Mouse (Mus musculus) common myeloid progenitor, adult 5-6 weeks (primary cell): ENCODE measurements around the gene Rassf3. TPM values are rescaled to one million over a fixed set of nuclear protein-coding genes. Genes with fewer than 3 reads are reported as not detected.

Experiments used
- ATAC-seq: replicated peaks from 2 replicates; pipeline ENCODE4 v1.8.0; 2016; ENCODE audit warnings: low read depth, mild to moderate bottlenecking, moderate TSS enrichment, inconsistent platforms; ENCODE audit not compliant: poor library complexity, severe bottlenecking
- total RNA-seq: library from RNA; stranded (forward); fragments of 200-1000, 187-1606 nt; gene quantifications from 2 replicates; pipeline ENCODE4 v1.2.3, GENCODE M21; 2017

The Rassf3 gene
- total RNA-seq, 1 experiment from 2014 or later = 20.8 TPM

GRCm38 (mm10) chr10:121418835-121419234, 57.3 kb downstream of the Rassf3 start:
- no peak for ATAC-seq

GRCm38 (mm10) chr10:121414127-121414526, 62.0 kb downstream of the Rassf3 start:
- ATAC-seq = no peak

DNA sequence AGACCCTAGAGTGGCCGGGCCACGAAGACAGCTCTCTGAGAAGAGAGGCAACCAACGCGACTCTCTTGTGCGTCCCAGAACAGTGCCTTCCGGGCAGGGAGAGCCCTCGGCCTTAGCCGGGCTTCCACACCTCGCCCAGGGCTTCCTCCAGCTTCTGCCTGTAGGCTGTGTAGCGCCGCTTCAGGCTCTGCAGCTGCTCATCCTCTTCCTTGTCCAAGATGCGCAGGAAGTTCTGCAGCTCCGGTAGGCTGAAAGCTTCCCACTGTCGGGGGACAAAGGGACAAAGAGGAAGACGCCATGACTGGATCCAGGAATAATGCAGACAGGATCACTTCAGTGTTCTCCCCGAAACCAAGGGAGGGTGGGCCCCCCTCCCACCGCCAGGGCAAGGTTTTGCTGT, 63.3 kb downstream of the Rassf3 start:
- ATAC-seq = no peak

DNA sequence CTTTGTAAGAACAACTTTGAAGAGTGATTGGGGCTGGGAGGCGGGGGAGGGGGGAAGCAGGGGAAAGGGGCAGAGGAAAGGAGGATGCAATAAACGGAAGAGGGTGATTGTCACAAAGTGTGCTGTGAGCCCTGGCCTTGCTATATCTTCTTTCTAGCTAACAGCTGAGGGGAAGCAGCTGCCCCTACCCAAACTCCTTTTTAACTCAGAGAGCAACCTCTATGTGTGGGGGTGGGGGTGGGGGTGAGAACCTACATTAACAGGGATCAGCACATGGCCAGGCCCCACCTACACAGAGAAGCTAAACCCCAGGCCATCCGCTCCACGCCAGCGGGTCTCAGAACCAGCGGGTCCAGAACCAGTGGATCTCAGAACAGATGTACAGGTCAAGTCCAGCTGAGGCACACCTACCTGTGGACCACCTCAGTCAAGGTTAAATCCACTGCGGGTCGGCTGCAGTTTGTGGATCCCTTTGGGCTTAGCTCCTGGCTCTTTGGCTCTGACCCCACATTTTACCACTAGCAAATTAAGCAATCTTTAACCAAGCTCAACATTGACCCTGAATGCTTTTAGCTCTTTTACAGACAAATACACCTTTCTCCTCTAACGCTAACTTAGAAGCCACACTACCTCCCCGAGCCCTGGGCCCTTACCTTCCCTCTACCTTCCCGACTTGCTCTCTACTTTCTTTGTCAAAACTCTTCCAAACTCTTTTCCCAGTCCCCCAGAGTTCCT, 64.3 kb downstream of the Rassf3 start:
- no peak for ATAC-seq

DNA sequence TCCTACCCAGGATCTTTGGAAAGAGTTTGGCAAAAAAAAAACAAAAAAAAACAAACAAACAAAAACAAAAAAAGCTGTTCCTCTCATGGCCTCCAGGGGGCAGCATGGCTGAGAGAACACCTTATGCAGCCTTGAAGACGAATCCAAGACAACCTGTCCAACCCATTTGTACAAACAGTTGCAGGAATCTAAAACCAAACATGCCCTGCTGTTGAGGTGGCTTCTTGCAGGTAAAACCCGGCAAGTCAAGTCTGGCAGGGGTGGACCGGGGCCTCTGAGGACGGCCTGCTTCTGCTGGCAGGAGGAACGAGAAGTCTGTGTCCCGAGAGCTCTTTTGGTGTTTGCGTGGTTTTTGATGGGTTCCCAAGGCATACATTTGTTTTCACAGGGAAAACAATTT, 66.4 kb downstream of the Rassf3 start:
- peak; percentile 75 for ATAC-seq

GRCm38 (mm10) chr10:121403946-121404345, 72.2 kb downstream of the Rassf3 start:
- no peak for ATAC-seq

- no peak for ATAC-seq
These were observed 73.0 kb downstream of the Rassf3 start for GRCm38 (mm10) chr10:121403104-121403503.

- no peak for ATAC-seq
These were observed 75.1 kb downstream of the Rassf3 start for GRCm38 (mm10) chr10:121401005-121401404.

DNA sequence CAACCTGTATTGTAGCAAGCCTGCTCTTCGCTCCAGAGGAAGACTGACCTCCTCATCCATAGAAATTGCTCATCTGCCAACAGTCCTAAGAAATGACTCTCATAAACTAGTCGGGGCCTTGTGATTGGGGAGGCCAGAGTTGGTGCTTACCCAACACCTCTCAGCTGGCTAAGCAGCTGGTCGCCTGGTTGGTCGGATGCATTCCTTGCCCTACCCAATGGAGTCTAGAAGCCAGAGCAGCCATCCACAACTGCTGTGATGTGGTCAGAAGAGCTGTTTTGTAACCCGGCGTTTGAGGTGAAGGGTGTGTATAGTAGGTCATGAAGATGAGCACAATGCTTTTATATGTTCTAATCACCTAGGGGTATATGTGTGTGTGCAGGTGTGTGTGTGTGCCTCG, 77.5 kb downstream of the Rassf3 start:
- no peak for ATAC-seq

DNA sequence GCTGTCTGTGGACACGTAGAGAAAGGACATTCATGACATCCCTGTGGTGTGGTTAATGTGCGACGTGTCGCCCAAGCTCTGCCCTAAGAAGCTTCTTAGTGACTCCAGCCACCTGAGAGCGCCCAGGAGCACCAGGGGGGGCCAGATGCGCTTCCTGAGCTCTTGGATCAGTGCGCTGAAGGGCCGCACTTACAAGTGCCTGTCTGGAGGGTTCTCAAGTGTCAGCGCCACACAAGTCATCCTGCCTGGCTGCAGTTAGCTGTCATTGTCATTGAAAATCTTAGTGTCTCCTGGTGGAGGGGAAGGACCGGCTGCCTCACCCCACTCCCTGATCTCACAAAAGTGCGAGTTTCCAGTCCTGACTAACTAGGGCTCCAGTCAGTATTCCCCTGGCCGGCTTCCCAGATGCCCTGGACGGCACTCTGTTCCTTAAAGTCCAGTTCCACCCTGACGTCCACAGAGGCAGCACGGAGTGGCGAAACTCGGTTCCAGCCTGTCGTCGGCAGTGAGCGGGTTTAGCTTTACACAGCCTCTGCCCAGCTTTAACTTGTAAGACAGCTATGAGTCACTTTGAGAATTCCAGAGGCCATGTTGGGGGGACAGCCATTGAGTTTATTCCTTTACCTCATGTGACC, 80.5 kb downstream of the Rassf3 start:
- no peak for ATAC-seq

GRCm38 (mm10) chr10:121394789-121395325, 81.3 kb downstream of the Rassf3 start:
- ATAC-seq = no peak

GRCm38 (mm10) chr10:121394270-121394669, 81.9 kb downstream of the Rassf3 start:
- no peak for ATAC-seq

DNA sequence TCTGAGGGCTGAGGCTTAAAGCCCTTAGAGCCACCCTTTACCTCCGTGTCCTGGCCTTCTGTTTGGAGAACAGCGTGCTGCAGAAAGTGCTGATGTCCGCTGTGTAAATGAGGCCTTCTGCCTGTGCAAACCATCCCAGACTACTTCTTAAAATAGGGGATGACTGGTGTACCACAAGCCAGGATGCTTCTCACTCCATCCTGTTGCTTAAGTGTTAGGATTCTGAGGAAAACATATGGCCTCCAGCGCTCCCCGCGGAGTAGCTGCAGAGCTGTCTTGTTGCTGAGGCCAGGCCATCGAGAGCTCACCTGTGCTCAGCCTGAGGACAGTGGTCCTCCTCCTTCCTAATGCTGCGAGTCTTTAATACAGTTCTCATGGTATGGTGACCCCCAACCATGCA, 84.2 kb downstream of the Rassf3 start:
- ATAC-seq = no peak

- no peak for ATAC-seq
These were observed 85.5 kb downstream of the Rassf3 start for GRCm38 (mm10) chr10:121390602-121391001.

DNA sequence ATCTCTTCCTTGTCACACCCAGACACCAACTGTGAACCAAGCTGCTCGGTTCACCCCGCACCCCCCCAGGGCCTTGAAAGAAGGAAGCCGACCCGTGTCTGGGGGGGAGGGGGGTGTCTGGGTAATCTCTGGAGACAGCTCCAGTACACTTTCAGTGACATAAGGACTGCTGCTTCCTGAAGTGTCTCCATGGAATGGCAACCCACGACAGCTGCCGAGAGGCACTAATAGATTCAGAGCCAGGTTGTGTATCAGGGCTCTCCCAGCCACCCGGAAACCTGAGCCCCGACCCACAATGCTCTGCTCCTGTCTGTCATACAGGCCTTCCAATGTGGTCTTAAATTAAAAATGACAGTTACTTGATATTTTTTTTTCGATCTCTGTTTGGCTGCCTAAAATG, 89.8 kb downstream of the Rassf3 start:
- 0 out of 2 replicates have a peak, but pooled peaks have one; percentile 21 for ATAC-seq

- no peak for ATAC-seq
These were observed 90.5 kb downstream of the Rassf3 start for GRCm38 (mm10) chr10:121385695-121386094.

DNA sequence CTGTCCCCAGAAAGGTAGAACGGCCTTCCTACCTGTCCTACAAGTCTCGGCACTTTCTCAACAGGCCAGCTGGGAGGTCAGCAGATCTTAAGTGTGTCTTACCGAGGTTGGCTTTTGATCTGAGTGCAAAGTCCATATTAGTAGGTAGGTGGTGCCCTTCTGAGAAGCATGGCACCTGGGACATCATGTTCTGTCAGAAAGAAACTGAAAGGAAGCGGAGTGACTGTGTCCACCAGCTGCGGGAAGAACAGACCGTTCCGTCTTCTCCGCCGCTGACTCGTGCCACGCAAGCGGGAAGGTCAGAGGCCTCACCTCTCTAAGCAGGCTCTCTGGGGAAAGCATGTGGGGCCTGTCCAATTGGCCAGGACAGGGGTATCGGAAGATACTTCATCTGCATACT, 91.4 kb downstream of the Rassf3 start:
- no peak for ATAC-seq

GRCm38 (mm10) chr10:121381280-121381679, 94.9 kb downstream of the Rassf3 start:
- no peak for ATAC-seq

- ATAC-seq = no peak
These were observed 96.8 kb downstream of the Rassf3 start for GRCm38 (mm10) chr10:121379387-121379786.

GRCm38 (mm10) chr10:121376530-121377271, 99.4 kb downstream of the Rassf3 start:
- ATAC-seq = no peak
